Mouse (Mus musculus) left cerebral cortex, postnatal 14 days (tissue): ENCODE data around the gene Nt5c2. TPM values are rescaled to one million over a fixed set of nuclear protein-coding genes. Genes with fewer than 3 reads are reported as not detected.

Source experiments
- DNase-seq, 2 experiments: peaks; one replicate each; pipeline ENCODE4 v3.0.0; 2021 to 2022; ENCODE audit warnings: low spot score in 2 of 2, mixed read lengths in 1 of 2
- intact Hi-C: fragments of 180-260 bp; cut with DNase I; formaldehyde crosslinking; loops from one replicate; pipeline ENCODE4 v1.15.1; 2025
- total RNA-seq, 2 experiments: library from RNA; stranded (reverse); gene quantifications; 2 replicates each; pipeline ENCODE4 v1.2.3; 2021

The Nt5c2 gene
- total RNA-seq, 2 experiments from 2014 or later = 67.1 to 70.7 TPM

DNA sequence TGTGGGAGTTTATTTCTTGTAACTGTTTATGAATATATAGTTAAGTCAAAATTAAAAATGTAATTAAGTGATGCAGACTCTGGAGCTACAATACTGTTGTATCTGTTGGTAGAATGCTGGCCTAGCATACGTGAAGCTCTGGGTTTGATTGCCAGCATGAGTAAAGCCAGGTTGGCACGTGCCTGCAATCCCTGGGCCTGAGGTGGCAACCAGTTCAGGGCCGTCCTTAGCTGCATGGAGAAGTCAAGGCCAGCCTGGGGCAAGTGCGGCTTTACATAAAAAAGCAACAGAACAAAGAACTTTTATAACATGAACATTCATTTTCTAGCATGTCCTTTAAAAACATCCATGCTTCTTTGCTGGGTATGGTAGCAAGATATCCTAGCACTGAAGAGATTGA lies 173.9 kb downstream of the Nt5c2 start:
- no peak for DNase-seq
- intact Hi-C loops = no loop called here

DNA sequence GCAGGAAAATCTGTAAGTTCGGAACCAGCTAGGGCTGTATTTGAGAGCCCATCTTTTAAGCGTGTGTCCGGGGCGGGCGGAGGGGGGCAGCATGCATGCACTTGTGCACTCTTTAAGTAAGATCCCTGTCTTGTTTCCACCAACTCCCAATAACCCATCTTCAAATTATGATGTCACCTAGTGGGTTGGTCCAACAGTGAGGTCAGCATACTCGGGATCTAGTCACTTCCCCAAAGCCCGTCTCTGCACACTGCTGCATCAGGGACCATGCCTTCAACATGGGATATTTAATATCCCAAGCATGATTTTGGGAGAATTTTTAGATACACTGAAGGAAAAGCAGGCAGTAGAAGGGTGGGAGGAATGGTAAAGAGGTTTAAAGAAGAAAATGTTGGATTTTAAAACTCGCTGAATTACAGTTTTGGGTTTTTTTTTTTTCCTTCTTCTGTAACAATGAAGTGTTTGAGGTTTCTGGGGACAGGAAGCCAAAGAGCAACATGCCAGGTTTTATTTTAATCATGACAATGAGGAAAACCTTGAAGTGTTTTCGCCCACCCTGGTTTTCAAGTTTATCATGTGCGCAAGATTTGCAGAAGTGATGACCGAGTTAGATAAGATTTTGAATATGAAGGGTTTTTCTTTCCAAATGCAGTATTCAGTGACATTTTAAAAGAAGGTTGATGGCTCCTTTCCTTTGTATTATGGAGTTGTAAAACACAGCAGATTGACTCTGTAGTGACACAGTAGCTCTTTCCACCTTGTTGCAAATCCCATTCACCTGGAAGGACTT lies 177.5 kb downstream of the Nt5c2 start:
- intact Hi-C loops = no loop called here
- DNase-seq = no peak

DNA sequence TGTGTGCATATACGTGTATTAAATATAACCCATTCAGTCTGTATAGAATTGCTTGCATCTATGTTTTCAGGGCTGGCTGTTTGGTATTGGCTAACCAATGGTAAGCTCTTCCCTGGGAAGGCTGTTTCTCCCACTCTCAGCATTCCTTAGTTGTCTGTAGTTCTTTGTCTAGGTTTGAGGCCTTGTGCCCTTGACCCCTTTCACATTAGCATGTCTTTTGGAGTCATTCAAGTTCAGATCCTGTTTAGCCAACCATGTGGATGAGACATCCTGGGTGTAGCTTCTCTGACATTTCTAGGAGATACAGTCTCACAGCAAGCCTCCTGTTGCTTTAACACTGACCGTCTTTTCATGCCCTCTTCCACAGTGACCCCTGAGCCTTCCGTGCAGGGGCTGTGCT lies 178.9 kb downstream of the Nt5c2 start:
- DNase-seq = no peak
- intact Hi-C loops = no loop called here

DNA sequence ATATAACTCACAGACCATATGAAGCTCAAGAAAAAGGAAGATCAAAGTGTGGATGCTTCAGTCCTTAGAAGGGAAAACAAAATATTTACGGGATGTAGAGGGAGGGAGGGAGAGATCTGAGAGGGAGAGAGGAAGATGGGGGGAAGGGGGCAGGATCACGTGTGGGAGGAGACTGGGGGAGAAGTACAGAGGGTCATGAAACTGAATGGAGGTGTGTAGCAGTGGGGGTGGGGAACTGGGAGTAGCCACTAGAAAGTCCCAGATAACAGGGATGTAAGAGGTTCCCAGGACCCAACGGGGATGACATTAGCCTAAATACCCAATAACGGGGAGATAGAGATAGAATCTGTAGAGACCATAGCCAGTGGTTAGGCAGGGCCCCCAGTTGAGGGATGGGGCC lies 179.6 kb downstream of the Nt5c2 start:
- intact Hi-C loops = no loop called here
- no peak for DNase-seq

DNA sequence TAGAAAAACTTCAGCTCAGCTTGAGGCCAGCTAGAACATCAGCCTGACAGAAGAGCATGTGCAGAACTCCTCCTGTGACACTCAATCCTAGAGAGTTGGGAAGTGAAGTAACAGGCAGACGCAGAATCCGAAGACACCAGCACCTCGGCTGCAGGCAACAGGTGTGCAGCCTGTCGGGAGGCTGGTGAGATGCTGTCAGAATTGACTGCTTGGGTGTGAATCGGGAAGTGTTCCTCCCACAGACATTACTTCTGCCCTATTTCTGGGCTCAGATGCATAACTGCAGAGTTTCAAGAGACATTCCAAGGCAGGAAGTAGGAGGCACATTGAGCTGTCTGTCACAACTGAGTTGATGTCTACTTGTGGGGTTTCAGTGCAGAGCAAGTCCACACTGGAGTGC lies 180.7 kb downstream of the Nt5c2 start:
- intact Hi-C loops = no loop called here
- DNase-seq = peak; percentile 54 to 66

Other genes with a start within 250 kb of the Nt5c2 start
- gene Ina, start 455 bp downstream of the Nt5c2 start, total RNA-seq = 100 to 1,000 TPM; 177 to 184 TPM
- 10 to 100 TPM; 15.6 TPM for gene Pcgf6, start 35.8 kb upstream of the Nt5c2 start, total RNA-seq
- 1 to 10 TPM; 5.2 to 5.8 TPM for gene Taf5, start 52.6 kb upstream of the Nt5c2 start, total RNA-seq
- gene Usmg5, start 75.5 kb upstream of the Nt5c2 start, total RNA-seq = 100 to 1,000 TPM; 844 to 869 TPM
- gene Pdcd11, start 75.6 kb upstream of the Nt5c2 start, total RNA-seq = 10 to 100 TPM; 15.0 to 15.3 TPM
- 1 to 10 TPM; 4.9 to 5.6 TPM for gene Calhm2, start 123.1 kb upstream of the Nt5c2 start, total RNA-seq
- gene Calhm1, start 129.1 kb upstream of the Nt5c2 start, total RNA-seq = not detected
- not detected for gene Calhm3, start 142.6 kb upstream of the Nt5c2 start, total RNA-seq
- 100 to 1,000 TPM; 148 to 154 TPM for gene Neurl1a, start 163.7 kb upstream of the Nt5c2 start, total RNA-seq